Mouse (Mus musculus): ENCODE data around the gene Lrrk1.

Lrrk1 gene

DNA sequence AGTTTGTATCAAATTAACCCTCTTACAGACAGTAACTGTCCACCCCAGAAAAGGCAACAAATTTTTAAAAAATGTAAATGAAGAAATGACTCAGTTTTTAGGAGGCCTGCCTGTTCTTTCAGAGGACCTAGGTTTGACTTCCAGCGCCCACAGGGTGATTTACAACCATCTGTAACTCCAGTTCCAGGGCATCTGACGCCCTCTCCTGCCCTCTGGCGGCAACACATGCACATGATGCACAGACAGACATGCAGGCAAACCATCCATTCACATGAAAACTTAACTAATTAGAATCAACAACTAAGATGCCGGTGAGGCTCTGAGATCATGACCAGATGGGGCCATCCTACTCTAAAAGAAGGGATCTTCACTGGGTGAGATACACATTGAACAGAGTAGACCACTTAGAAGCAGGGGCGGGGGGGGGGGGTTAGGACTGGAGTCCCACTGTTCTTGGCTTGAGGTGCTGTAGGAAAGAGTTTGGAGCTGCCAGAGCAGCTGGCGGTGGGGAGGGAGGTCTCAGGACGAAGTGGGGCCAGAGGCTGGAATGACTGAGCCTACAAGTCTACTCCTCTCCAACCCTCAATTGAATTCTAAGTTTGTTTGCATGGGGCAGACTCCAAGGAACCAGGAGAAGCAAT, 206.0 kb downstream of the Lrrk1 start:
- no peak for DNase-seq

DNA sequence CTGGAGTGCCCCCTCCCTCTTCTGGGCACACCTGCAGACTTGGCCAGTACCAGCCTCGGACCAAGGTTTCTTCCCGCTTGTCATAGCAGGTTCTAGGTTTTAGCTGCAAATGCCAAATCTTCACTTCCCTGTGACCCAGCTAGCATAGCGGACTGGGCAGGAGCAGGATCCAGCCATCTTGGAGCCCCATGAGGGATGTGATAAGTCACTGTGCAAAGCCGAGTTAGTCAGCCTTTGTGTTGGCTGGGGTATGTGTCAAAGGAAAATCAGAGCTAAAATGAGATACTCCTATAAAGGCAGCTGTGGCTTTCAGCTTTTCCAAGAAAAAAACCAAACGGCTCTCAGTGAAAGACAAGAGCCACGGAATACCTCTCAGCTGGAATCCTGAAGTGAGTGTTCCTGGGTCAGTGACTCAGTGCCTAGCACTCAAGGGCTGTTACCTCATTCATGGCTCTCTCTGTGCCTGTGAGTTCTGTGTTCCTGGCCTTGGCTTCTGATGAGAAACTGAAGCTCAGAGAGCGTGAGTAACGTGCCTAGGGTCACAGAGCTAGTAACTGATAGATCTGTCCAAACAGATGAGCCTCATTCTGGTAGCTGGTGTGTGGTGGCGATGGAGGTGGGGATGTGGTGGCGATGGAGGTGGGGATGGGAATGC, 207.3 kb downstream of the Lrrk1 start:
- no peak for DNase-seq

GRCm38 (mm10) chr7:66180260-66180659, 207.9 kb downstream of the Lrrk1 start:
- no peak for DNase-seq

DNA sequence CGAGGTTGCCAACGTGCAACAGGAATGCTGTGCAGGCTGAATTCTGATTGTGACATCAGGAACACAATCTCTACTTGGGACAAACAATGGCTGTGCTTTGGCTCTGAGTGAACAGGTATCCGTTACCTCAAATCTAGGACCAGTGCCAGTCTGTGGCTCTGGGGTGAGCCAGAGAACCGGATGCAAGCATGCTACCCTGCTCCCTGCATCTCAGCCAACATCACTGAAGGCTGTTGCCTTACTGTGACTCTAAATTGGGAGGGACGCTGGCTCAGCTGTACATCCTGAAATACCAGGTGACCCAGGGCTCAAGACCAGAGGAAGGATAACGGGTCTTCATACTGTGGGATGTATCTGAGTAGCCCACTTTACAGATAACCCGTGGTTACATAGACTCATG, 208.4 kb downstream of the Lrrk1 start:
- DNase-seq: no peak

DNA sequence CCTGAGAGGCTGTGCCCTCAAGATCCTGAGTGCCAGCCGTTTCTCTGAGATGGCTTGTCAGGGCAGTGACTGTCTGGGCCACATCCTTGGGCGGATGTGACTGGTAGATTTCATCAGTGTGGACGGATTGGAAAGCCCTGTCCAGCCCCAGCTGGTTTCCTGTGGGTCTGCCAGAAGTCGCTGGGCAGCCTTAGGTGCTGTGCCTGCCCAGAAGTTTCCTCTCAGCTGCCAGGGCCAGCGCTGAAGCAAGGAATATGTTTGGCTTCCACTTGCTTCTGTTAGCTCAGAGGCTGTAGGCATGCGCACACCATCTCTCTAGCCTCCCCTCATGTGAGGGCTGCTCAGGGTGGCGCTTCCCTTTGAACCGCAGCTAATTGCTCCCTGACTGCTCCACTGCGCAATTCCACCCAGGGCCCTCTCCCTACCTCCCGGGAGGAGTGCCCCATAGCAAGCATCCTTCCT, 209.0 kb downstream of the Lrrk1 start:
- no peak for DNase-seq

GRCm38 (mm10) chr7:66178101-66178500, 210.0 kb downstream of the Lrrk1 start:
- DNase-seq: no peak

DNA sequence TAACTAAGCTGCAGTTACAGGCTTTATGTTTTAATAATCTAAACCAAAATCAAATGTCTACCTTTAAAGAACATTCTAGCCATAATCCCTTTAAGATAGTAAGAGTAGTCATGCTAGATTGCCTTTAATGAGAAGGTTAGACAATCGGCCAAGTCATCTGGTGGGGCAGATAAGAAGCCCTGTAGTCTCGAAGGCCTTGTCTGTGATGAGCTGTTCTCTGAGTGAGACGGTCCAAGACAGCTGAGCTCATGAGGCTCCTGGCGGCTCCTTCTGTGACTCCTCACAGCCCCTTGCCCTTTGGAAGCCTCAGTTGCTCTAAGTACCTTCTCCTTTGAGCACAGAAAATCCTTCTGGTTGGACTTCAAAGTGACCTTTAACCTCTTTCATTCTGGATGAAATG, 211.2 kb downstream of the Lrrk1 start:
- DNase-seq: no peak
